In the genomic region with DNA sequence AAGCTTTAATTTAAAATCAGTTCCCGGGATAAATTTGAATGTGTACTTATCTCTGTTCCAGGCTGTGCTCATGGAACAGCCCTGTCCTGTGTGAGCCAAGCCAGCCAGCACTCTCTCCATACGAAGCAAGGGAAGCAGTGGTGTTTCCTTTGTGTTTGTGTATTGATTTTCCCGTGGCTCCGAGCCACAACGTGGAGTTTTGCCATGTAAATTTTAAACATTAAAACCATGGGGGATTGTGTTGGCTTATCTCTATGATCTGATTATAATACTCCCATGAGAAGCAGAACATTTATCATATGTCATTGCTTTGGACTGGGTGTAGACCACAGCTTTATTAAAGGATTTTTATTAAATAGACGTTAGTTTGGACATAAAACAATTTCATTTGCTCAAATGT, we compare ENCODE assay signal across 23 mouse cellular contexts.
DNase-seq lines count a peak whose midpoint lies in the region; ATAC-seq lines count a peak whose summit lies in the region.
"Had no signal": no experiment of that assay in that cellular context is flagged by ENCODE, and none has a peak within 500 bp of the region (broad histone marks: within the 10 kb centered on the region; RNA-seq: fewer than 3 reads in every experiment).

No protein-coding gene starts in this region.

- no peaks in the 10 kb centered on the region for H3K9me3 ChIP-seq in midbrain, embryonic 14.5 days (ENCODE audit: control insufficient read depth, low read length)
- no peaks in the 10 kb centered on the region for H3K9me3 ChIP-seq in midbrain, embryonic 10.5 days (replicated peaks)
- H3K9me3 ChIP-seq: embryonic facial prominence, embryonic 15.5 days; forebrain, embryonic 10.5 days; forebrain, embryonic 15.5 days; heart, embryonic 10.5 days had no signal

- no peaks in the 10 kb centered on the region for H3K4me1 ChIP-seq in midbrain, embryonic 14.5 days (ENCODE audit: control insufficient read depth, insufficient read depth, low read length)
- H3K4me1 ChIP-seq in midbrain, embryonic 10.5 days = no peaks in the 10 kb centered on the region
- H3K4me1 ChIP-seq: embryonic facial prominence, embryonic 15.5 days; forebrain, embryonic 10.5 days; forebrain, embryonic 15.5 days; heart, embryonic 10.5 days had no signal

- H3K4me2 ChIP-seq in midbrain, embryonic 14.5 days (ENCODE audit: low read length) = no peak overlapping the region
- H3K4me2 ChIP-seq: embryonic facial prominence, embryonic 15.5 days; forebrain, embryonic 15.5 days; hindbrain, embryonic 14.5 days had no signal

- intact Hi-C loops in heart, postnatal 10 days (cut with DNase I) = no loop called here

- no peaks in the 10 kb centered on the region for H3K27me3 ChIP-seq in midbrain, embryonic 14.5 days (ENCODE audit: control insufficient read depth, insufficient read depth, low read length)
- no peaks in the 10 kb centered on the region for H3K27me3 ChIP-seq in midbrain, embryonic 10.5 days (ENCODE audit: low read depth, poor library complexity, severe bottlenecking)
- H3K27me3 ChIP-seq: forebrain, embryonic 15.5 days had no signal

- H3K27ac ChIP-seq in midbrain, embryonic 14.5 days (replicated peaks; ENCODE audit: low read depth, low read length) = no peak overlapping the region
- no peak overlapping the region for H3K27ac ChIP-seq in midbrain, embryonic 10.5 days (replicated peaks)
- H3K27ac ChIP-seq: embryonic facial prominence, embryonic 15.5 days; forebrain, embryonic 10.5 days; forebrain, embryonic 15.5 days; heart, embryonic 10.5 days had no signal

- no peak for ATAC-seq in midbrain, embryonic 14.5 days (ENCODE audit: low FRiP score, low TSS enrichment)
- ATAC-seq: activated CD4-positive, CD25-positive, alpha-beta regulatory T cell, adult 4 months; forebrain, embryonic 15.5 days; Patski had no signal

- no peak overlapping the region for H3K9ac ChIP-seq in midbrain, embryonic 14.5 days (replicated peaks; ENCODE audit: low read length)
- H3K9ac ChIP-seq: embryonic facial prominence, embryonic 15.5 days; forebrain, embryonic 15.5 days; hindbrain, embryonic 14.5 days had no signal

- peak; percentile 37 for DNase-seq in heart, adult 11 months
- no peak for DNase-seq in heart, postnatal 10 days
- DNase-seq in midbrain, embryonic 14.5 days = peak; percentile 12
- DNase-seq in midbrain, embryonic 10.5 days (ENCODE audit: low spot score) = no peak
- peak; percentile 45 for DNase-seq in lung, postnatal 10 days
- DNase-seq in lung, postnatal 4 days = peak; percentile 30 to 52
- no peak for DNase-seq in left cerebral cortex, adult 11 months (ENCODE audit: low spot score)
- DNase-seq in kidney, postnatal 36 days = no peak
- DNase-seq: adrenal gland, postnatal 14 days; cerebellum, adult 11-12 months; cerebellum, adult 9-11 months; cerebellum, postnatal 36 days; gastrocnemius, postnatal 36 days; heart, adult 18-20 months; heart, postnatal 14 days had no signal

- WGBS in midbrain, embryonic 14.5 days = 55% methylated on average over 6 of the region's 6 CpGs
- 82% methylated on average over 6 of the region's 6 CpGs for WGBS in midbrain, embryonic 10.5 days

- no peaks in the 10 kb centered on the region for H3K36me3 ChIP-seq in midbrain, embryonic 14.5 days (ENCODE audit: control insufficient read depth, insufficient read depth, low read length)
- H3K36me3 ChIP-seq in midbrain, embryonic 10.5 days = no peaks in the 10 kb centered on the region
- H3K36me3 ChIP-seq: embryonic facial prominence, embryonic 15.5 days; forebrain, embryonic 10.5 days; forebrain, embryonic 15.5 days; heart, embryonic 10.5 days had no signal

- no peak overlapping the region for H3K4me3 ChIP-seq in midbrain, embryonic 14.5 days (replicated peaks; ENCODE audit: low read depth, low read length)
- H3K4me3 ChIP-seq in midbrain, embryonic 10.5 days = no peak overlapping the region
- H3K4me3 ChIP-seq: embryonic facial prominence, embryonic 15.5 days; erythroblast, embryonic 14.5 days; forebrain, embryonic 10.5 days; forebrain, embryonic 15.5 days; heart, embryonic 10.5 days had no signal

Comparison
In these comparisons a context has a peak if more than half of its experiments do, and no peak if none do; other contexts are left out.
1. DNase-seq: peak in heart, adult 11 months (single experiment), midbrain, embryonic 14.5 days (single experiment), lung, postnatal 10 days (single experiment) and lung, postnatal 4 days (2 of 2); none in heart, postnatal 10 days (0 of 2), midbrain, embryonic 10.5 days (single experiment), left cerebral cortex, adult 11 months (single experiment) and kidney, postnatal 36 days (0 of 2).